Mouse (Mus musculus) small intestine, adult 2 months (tissue): ENCODE data around the gene Ankrd22. TPM values are rescaled to one million over a fixed set of nuclear protein-coding genes. Genes with fewer than 3 reads are reported as not detected.
"Not testable (repeated sequence)": the region's sequence is repeated elsewhere in the genome, so short reads cannot be mapped to it uniquely, and the experiment has no call there.

Experiments used
- H3K27ac ChIP-seq: fragments of 200-500 bp; 2 replicates; pipeline ENCODE4 v1.5.1; 2012; ENCODE audit warnings: low read depth, low read length, control low read depth, inconsistent platforms; ENCODE audit not compliant: insufficient read depth
- H3K27me3 ChIP-seq: fragments of 200-500 bp; 2 replicates; pipeline ENCODE4 v1.6.1; 2012; ENCODE audit warnings: mild to moderate bottlenecking, moderate library complexity, low read length, inconsistent platforms; ENCODE audit not compliant: control insufficient read depth, insufficient read depth
- H3K36me3 ChIP-seq: fragments of 200-500 bp; 2 replicates; pipeline ENCODE4 v1.6.1; 2012; ENCODE audit warnings: mild to moderate bottlenecking, low read length, control low read depth, inconsistent platforms; ENCODE audit not compliant: control insufficient read depth, insufficient read depth
- H3K4me1 ChIP-seq: fragments of 200-500 bp; 2 replicates; pipeline ENCODE4 v1.6.1; 2012; ENCODE audit warnings: low read length, inconsistent platforms, mixed read lengths; ENCODE audit not compliant: control insufficient read depth, insufficient read depth, insufficient read length
- H3K4me3 ChIP-seq: fragments of 200-500 bp; 2 replicates; pipeline ENCODE4 v1.5.1; 2012; ENCODE audit warnings: low read depth, mild to moderate bottlenecking, control low read depth, inconsistent platforms, low read length, moderate library complexity
- CTCF ChIP-seq: fragments of 200-500 bp; IDR thresholded peaks from 2 replicates; pipeline ENCODE4 v1.5.1; 2012; ENCODE audit warnings: low read depth, mild to moderate bottlenecking, control low read depth, inconsistent platforms, low read length, moderate library complexity, mixed read lengths; ENCODE audit not compliant: insufficient replicate concordance, insufficient read length; ENCODE audit errors: extremely low read depth
- POLR2A ChIP-seq: fragments of 200-500 bp; IDR thresholded peaks from 2 replicates; pipeline ENCODE4 v1.6.1; 2012; ENCODE audit warnings: low read depth, mild to moderate bottlenecking, control low read depth, inconsistent platforms, low read length, moderate library complexity
- WGBS: fragments of 180-500 bp; shearing (Covaris S2); methylation state at CpG from one replicate; pipeline ENCODE4 v1.1.7; 2018; 5-methylcytosine and 5-hydroxymethylcytosine counted together
- polyA plus RNA-seq: library from polyadenylated mRNA; depleted of rRNA; stranded (reverse); fragments of >200 nt; gene quantifications from 2 replicates; pipeline ENCODE4 v1.2.3, GENCODE M21; 2012

Ankrd22 gene
- polyA plus RNA-seq, 1 experiment = not detected

DNA sequence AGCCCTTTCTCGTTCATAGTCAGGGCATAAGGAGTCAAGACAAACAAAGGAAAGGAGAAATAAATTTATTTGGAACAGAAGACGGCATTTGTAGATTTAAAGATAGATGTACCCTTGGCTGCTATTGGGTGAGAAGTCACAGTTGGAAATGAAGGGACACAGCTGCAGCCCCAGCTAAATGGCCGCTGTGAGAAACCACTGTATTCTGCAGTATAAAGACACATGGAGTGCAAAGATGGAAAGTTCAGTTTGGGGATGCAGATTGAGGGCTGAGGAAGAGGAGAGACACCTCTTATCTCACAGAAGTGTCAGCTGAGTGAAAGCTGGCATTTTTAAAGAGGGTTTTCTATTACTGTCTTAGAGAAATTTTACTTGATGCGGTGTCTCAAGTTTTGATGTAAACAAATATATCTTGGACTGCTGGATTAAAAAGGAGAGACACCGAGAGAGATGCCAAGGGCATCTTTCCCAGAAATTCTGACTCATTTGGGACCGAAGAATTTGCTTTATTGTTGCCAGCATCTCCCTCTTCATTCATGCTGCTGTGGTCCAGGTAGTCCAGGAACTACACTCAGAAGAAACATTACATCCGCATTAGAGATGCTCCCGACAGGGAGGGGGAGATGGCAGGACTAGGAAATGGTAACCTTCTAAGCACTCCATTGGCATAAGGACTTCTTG lies 41.0 kb upstream of the Ankrd22 start:
- TF ChIP-seq CTCF = no peak
- TF ChIP-seq POLR2A = no peak
- 80% methylated on average over 8 of the region's 8 CpGs for WGBS

DNA sequence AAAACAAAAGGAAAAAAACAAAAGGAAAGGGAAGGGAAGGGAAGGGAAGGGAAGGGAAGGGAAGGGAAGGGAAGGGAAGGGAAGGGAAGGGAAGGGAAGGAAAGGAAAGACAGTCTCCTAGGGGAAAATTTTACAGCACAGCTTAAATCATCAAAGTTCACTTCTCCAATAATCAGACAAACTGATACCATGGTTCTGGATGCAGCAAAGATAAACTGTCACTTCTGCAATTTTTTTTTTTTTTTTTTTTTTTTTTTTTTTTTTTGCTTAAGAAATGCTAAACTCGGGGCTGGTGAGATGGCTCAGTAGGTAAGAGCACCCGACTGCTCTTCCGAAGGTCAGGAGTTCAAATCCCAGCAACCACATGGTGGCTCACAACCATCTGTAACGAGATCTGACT lies 40.3 kb upstream of the Ankrd22 start:
- 68% methylated on average over 4 of the region's 4 CpGs for WGBS
- not testable (repeated sequence) for H3K4me1 ChIP-seq, H3K4me3 ChIP-seq

More for the DNA sequence above, 41.0 kb upstream of the Ankrd22 start:
- Histone ChIP-seq H3K27me3 (no peaks in the 10 kb centered on the region), H3K4me3 (no peak overlapping the region), H3K4me1 (peaks cover 10% of the 10 kb centered on the region), H3K27ac (no peak overlapping the region), H3K36me3 (no peaks in the 10 kb centered on the region)

DNA sequence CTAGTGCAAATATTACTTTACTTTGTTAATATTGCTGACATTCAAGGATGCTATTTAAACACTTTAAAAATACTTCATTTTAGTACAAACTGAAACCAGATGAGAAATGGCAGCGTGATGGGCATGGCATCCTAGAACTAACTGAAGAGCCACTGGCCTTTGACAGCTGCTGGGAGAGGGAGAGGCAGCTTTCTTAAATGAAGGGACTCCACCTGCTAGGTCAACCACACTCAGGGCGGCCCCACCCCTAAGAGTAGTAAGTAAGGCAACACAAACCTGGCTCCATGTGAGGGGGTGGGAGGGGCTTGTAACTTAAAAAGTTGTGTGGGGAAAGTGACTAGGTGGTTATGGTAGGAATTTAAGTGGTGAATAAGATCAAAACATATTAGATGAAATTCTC lies 36.8 kb upstream of the Ankrd22 start:
- H3K27me3 ChIP-seq = no peaks in the 10 kb centered on the region
- TF ChIP-seq CTCF (no peak), POLR2A (no peak)
- H3K4me1 ChIP-seq = 0 out of 2 replicates have a peak, but pooled peaks cover 2% of the 10 kb centered on the region
- 73% methylated on average over 2 of the region's 2 CpGs for WGBS
- no peaks in the 10 kb centered on the region for H3K36me3 ChIP-seq
- no peak overlapping the region for H3K27ac ChIP-seq
- H3K4me3 ChIP-seq = no peak overlapping the region

More for the DNA sequence above, 40.3 kb upstream of the Ankrd22 start:
- not testable (repeated sequence) for H3K27me3 ChIP-seq, H3K36me3 ChIP-seq, H3K27ac ChIP-seq

DNA sequence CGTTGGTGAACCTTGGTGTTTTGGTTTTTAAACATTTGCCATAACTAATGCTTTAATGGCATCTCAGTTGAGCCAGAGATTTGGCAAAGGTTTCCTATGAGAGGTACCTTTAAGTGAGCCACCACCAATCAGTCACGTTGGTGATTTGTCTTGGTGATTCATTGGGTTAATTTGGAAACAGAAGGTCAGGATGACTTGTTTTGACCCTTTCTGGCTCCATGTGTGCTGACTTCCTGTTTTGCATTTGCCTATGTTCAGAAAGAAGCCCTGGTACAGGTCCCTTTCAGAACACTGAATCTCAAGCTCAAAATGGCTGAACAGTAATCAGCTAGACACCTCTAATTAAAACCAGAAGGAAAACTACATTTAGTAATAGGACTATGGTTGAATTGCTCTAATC lies 33.6 kb upstream of the Ankrd22 start:
- Histone ChIP-seq H3K27me3 (no peaks in the 10 kb centered on the region), H3K4me3 (no peak overlapping the region), H3K27ac (no peak overlapping the region), H3K4me1 (0 out of 2 replicates have a peak, but pooled peaks cover 2% of the 10 kb centered on the region), H3K36me3 (no peaks in the 10 kb centered on the region)
- no peak for TF ChIP-seq POLR2A
- TF ChIP-seq CTCF = no peak
- 57% methylated on average over 2 of the region's 2 CpGs for WGBS

DNA sequence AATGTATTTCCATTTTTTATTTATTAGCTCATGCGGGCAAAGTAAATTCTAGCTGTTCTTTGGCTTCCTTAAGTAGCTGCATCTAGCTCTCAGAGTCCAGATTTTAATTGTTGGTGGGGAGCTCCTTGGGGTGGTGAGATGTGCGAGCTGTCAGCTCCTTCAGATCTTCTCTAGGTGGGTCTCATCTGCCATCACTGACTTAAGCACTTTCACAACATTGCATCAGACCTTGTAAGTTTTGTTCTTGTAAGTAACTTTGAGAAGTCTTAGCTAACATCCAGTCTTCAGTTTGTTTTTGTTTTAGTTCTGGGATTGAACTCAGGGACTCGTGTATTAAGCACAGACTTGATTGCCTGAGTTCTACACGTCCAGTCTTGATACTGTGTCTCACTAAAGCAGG lies 33.0 kb upstream of the Ankrd22 start:
- 75% methylated on average over 4 of the region's 4 CpGs for WGBS
- Histone ChIP-seq H3K4me1 (0 out of 2 replicates have a peak, but pooled peaks cover 2% of the 10 kb centered on the region), H3K36me3 (no peaks in the 10 kb centered on the region), H3K4me3 (no peak overlapping the region), H3K27ac (no peak overlapping the region), H3K27me3 (no peaks in the 10 kb centered on the region)
- TF ChIP-seq POLR2A (no peak), CTCF (no peak)

DNA sequence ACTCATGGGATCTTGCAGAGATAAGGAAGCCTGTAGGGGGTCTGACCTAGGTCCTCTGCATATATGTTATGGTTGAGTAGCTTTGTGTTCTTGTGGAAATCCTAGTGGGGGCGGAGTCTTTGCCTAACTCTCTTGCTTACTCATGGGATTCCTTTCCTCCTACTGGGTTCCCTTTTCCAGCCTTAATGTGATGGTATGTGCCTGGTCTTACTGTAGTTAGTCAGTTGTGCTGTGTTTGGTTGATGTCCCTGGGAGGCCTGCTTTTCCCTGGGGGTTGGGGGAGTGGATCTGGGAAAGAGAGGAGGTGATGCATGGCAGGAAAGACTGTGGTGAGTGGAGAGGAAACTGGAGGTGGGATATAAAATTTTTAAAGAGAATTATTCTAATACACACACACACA lies 32.2 kb upstream of the Ankrd22 start:
- Histone ChIP-seq H3K27ac (no peak overlapping the region), H3K27me3 (no peaks in the 10 kb centered on the region), H3K4me1 (0 out of 2 replicates have a peak, but pooled peaks cover 2% of the 10 kb centered on the region), H3K4me3 (no peak overlapping the region), H3K36me3 (no peaks in the 10 kb centered on the region)
- WGBS = 100% methylated on average over 1 of the region's 1 CpGs
- TF ChIP-seq CTCF (no peak), POLR2A (no peak)

DNA sequence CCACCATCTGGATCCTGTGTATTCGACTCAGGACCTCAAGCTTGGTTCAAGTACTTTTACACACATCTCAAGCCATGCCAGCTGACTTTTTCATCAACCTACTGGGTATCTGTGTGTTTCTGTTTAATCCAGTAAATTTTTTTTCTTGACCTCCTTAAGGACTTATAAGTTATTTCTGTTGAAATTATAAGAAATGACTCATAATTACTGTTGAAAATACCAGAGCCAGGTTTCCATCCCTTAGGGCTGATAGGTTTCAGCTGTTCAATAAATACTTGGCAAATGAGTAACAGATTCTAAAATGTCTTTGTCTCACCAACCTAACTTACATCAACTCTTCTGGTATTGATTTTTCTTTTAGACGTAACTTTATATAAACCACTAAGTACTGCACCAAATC lies 29.2 kb upstream of the Ankrd22 start:
- no peaks in the 10 kb centered on the region for H3K27me3 ChIP-seq
- H3K27ac ChIP-seq = no peak overlapping the region
- no peak overlapping the region for H3K4me3 ChIP-seq
- TF ChIP-seq CTCF (no peak), POLR2A (no peak)
- no peaks in the 10 kb centered on the region for H3K36me3 ChIP-seq
- 49% methylated on average over 2 of the region's 2 CpGs for WGBS
- peaks cover 2% of the 10 kb centered on the region; the same call in 1 of the 2 replicates for H3K4me1 ChIP-seq

DNA sequence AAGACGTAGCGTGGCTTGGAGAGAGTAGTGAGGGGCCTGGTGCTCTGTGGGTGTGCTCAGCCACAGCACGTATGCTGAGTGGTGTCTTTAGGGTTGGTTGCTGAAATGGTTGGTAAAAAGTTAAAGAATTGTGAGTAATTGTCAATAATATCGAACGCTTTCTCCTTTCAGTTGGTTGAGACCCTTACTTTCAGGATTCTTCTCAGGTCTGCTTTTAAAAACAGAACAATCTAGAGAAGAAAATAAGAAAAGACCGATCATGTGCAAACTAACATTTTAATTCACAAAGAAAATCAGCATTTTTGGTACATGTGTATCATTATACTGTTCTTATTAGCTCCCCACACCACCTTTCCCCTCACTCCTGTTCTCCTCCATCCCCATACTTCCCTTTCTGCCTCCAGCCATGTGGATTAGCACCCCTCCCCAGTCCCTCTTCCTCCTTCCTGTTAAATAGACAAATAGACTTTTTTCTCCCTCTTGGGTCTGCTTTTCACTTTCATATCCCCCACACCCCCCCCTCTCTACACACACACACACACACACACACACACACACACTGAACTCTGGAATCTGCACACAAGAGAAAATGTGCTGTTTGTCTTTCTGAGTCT lies 28.4 kb upstream of the Ankrd22 start:
- WGBS = 82% methylated on average over 6 of the region's 6 CpGs
- TF ChIP-seq CTCF (no peak), POLR2A (no peak)
- Histone ChIP-seq H3K4me1 (peaks cover 2% of the 10 kb centered on the region; the same call in 1 of the 2 replicates), H3K27ac (no peak overlapping the region), H3K27me3 (no peaks in the 10 kb centered on the region), H3K36me3 (no peaks in the 10 kb centered on the region), H3K4me3 (no peak overlapping the region)
